Mouse (Mus musculus) naive thymus-derived CD4-positive, alpha-beta T cell, adult 2 months (primary cell): ENCODE results near the gene Lhfpl2.

ENCODE experiments used
- DNase-seq: peaks from one replicate; pipeline ENCODE4 v3.0.0-alpha.2; 2011; ENCODE audit warnings: low read depth

Gene Lhfpl2

DNA sequence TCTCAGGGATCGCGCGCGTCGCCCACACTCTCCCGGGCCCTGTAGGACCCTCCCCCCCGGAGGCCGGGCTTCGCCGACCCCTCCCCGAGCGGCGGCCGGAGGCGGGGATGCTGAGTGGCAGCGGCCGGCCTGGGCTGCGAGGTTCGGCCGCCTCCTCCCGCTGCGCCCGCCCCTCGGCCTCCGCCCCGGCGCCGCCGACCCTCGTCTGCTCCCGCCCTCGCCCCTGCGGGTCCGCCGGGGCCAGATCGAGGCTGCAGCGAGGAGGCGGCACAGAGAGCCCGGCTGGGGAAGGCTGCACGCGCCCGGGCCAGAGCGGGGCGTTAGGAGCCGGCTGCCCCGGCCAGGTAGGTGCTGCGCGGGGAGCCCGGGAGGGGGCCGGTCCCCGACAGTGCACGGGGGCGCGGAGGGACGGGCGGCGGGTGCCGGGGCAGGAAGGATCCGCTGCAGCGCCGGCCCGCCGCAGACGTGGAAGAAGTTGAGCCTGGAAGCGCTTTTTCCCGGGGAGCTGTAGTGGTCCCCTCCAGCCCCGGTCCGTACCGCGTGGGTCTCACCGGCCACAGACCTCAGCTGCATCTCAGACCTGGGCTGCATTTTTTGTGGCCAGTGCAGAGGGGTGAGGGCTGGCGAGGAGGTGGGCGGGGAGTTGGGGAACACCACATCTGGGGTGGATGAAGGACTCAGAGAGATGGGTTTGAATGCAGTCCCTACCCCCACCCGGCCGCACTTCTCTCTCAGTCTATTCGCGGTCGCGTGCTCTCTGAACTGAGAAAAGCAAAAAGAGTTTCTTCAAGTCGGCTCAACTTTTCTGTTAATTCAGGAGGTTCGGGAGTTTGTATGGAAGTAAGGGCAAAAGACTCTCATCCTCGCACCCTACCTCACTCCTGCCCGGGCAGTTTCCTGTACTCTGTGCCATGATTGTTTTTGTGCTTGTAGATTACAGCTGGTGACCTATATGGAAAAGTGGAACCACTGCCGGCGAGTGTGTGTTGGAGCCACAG lies at the start of gene Lhfpl2:
Lhfpl2 (plus strand) TSS at position 234 of the 998 bp plus-strand sequence.
- DNase-seq: peak; percentile 38

DNA sequence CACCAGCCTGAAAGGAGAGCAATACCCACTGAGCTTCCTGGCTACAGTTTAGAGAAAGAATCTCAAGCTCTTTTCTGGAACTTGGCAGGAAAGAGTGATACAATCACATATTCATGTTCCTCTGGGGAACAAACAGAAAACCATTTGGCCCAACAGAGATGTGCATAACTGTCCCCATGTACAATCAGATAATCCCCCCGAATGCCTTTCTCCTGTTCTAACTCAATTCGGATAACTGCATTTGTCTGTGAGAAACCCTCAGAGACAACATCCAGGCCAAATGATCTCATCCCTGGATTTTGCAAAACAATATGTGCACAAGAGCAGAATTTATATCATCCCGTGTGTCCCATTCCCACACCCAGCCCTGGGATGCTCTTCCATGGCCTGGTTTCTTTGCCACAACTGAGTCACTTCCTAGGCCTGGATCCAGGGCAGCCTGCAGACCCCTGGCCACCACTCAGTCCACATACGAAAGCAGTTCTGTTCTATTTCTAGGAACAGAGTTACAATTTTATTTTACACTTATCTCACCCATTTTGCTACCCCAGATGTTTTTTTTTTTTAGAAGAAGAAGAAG lies 45.5 kb upstream of the Lhfpl2 start:
- DNase-seq: no peak

DNA sequence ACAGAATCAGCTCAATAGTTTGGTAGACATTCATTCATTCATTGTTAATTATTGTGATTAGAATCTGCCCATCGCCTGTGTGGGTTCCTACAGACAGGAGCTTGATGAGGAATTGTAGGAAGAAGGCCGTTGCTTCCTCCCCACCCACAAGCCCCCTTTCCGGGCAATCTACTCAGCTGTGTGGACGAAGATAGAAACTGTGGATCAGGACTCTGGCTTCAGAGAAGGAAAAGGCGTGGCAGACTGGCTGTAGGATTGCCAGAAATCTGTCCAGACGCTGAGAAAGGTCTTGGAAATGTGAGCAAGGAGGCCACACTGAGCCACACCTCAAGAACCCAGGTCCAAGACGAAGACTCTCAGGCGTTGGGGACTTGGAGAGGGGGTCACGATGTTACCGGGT lies 43.6 kb upstream of the Lhfpl2 start:
- DNase-seq: no peak

DNA sequence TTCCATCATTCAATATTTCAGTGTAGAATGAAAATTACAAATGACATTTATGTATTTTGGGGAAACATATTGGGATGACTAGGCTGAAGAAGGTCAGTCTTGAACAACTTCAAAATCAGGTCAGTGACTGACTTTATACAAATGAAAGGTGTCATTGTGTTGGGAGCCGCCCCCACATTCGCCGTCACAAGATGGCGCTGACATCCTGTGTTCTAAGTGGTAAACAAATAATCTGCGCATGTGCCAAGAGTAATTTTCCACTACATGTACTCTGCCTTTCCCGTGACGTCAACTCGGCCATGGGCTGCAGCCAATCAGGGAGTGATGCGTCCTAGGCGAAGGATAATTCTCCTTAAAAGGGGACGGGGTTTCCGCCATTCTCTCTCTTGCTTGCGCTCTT lies 33.0 kb upstream of the Lhfpl2 start:
- DNase-seq: peak; percentile 27

DNA sequence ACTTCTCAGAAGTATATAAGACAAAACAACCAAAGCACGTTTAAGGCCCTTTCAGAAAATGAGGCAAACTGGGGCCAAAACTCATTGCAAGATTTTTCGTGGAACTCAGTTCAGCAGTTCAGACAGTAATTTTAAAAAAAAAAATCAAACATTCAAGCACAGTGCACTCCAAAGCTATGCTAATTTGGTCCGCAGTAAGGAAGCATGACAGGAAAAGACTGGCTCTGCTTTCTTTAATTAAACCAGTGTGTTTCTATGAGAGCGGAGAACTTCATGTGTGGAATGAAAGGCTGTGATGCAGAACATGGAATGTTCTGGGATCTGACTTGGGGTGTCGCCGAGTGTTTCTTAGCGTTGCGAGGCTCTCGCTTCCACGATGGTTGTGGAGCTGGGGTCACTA lies 28.4 kb upstream of the Lhfpl2 start:
- no peak for DNase-seq

DNA sequence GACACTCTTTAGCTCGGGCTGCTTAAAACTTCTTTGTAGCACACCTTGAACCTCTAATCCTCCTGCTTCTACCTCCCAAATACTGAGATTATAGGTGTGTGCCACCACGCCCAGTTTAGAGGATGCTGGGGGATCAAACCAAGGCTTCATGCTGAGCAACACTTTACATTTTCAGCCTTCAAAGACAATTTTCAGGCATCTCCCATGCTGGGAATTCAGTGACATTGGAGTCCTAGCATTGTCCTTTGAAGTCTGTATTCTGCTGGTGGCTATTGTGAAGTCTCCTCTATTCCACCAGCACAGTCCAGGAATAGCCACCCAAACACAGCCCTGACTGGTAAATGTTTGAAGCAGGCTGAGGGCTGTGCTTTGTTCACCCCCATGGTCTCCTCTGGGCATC lies 27.0 kb upstream of the Lhfpl2 start:
- DNase-seq: no peak

DNA sequence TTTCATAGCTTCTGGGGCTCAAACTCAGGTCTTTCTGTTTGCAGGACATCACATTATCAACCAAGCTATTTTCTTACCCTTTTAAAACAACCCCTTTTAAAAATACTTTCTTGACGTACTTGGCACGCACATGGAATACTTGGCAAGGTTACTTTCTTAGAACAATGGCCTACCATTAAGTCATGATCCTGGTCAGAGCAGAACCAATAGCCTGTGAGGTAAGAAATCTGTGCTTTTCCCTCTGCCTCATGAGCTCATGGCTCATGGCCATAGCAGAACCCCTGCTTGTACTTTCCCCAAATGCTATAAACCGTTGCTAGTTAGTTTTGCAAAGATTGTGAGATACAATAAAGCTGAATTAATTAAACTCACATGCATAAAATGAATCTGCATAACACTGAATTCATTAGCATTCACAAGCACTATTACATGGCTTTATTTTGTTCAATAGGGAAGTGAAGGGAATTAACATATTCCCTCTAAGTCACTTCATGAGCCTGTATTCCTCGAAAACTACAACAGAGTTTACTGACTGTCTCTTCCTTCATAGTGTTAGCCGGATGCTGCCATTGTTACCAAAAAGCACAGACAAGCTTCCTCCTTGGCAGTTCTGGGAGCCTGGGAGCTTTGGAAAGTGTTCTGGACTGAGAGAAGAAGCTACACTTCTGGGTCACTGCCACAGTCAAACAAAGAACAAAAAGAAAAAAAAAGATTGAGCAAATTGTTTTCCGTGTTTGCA lies 20.1 kb upstream of the Lhfpl2 start:
- DNase-seq: no peak

DNA sequence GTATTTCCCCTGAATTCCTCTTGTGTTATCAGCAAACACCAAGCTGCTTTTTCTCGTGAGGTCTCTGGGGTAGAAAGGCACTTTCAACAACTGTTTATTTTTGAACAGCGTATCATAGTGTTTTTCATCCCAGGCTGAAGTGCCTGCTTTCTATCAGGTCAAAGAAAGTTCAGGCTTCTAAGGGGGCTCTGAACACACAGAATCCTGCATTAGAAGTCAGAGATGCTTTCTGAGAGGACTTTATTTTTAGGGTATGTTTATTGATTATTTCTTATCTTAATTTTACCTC lies 19.6 kb upstream of the Lhfpl2 start:
- DNase-seq: no peak

DNA sequence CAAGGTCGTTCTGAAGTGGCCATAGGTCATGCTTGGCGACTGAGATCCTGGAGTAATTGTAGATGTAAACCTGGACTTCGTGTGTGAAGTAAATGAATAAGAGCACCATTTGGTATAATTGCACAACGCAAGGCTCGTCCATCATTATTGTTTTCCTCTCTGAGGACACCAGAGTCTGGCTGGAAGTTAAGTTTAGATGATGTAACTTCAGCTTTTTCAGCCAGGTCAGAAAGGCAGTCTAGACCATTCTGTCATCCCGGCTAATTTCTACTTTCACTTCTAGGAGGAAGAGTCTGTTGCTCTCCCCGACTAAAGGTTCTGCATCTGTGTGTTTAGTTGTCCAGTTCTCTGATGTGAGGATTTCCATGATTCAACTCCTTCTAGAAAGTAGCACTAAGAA lies 7.6 kb upstream of the Lhfpl2 start:
- no peak for DNase-seq

DNA sequence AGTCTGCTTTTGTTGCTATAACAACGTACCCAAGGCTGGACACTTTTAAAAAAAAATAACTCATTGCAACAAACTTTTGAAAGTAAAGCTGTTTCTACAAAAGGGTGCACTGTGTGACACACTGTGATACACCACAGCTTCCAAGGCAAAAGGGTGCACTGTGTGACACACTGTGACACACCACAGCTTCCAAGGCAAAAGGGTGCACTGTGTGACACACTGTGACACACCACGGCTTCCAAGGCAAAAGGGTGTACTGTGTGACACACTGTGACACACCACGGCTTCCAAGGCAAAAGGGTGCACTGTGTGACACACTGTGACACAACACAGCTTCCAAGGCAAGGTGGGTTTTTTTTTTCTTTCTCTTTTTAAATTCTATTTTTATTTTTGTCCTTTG lies 6.8 kb upstream of the Lhfpl2 start:
- no peak for DNase-seq

DNA sequence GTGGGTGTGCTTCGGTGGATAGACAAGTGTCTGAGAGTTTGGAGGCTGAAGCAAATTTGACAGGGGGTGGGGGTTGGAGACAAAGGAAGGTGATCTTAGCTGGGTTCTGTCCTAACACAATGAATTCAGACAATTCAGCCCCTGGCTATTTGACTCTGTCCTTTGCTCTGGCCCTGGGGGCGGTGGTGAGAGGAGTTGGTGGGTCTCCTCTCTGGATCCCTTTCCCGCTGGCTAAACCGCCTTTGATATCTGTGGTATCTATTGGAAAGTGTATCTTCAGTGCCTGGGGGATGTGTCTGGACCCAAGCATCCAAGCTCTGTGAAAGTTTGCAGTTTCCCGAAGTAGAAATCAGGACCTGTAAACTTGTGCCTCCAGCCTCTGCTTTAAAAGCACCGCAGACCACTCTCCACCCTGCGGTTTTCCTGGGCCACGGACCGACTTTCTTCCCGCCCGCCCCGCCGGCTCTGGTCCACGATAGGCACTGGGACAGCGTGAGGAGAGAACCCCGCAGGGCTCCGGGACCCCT lies 497 bp upstream of the Lhfpl2 start:
- DNase-seq: peak; percentile 22

DNA sequence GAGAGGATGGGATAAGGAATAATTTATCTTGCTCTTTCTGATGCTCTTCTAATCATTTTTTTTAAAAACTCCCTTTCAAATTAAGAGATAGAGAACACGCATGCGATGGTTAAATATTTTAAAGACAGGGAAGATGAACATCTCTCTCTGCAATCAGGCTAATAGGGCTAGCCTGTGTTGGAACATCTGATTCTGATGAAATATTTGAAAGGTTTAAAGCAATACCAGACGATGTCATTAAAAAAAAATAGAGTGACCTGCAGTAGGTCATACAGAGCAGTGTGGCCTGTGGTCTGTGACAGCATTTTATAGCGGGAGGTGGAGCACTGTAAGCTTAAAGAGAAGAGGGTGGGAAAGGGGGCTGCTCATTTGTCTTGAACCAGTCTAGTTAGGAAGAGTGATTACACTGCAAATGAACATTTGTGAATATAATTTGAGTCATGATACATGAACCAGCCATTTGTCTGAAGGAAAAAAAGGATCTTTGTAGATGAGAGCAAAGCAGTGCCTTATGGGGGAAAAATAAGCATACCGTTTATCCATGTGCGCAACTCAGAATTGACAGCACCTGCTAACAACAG lies 1.1 kb downstream of the Lhfpl2 start:
- no peak for DNase-seq

DNA sequence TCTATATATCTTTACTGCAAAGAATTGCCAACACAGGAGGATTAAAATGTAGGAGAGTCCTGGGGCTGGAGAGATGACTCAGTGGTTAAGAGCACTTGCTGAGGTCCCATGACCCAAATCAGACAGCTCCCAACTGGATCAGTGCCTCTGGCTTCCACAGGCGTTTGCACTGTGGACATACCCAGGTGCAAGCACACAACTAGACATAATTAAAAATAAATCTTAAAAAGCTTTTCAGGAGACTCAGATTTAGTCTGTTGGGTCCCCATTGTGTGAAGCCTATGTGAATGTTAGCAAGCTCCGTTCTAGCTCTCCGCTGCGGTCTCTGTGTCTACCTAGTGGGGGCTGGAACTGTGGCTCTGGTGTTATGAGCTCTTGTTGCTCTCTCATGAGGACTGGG lies 1.8 kb downstream of the Lhfpl2 start:
- no peak for DNase-seq

DNA sequence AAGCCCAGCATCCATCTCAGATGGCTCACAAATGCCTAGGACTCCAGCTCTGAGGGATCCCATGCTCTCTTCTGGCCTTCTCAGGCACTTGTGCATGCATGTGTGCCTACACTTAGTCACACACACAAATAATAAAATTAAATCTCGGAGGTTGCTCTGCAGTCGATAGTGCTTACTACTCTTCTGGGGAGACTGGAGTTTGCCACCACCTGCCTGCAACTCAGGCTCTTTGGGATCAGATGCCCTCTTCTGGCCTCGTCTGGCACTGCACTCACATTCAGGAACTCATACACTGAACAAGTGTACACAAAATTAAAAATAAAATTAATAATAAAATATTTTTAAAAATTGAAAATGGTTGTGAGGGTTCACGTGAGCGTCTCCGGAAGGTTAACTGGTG lies 2.2 kb downstream of the Lhfpl2 start:
- DNase-seq: peak; percentile 67

DNA sequence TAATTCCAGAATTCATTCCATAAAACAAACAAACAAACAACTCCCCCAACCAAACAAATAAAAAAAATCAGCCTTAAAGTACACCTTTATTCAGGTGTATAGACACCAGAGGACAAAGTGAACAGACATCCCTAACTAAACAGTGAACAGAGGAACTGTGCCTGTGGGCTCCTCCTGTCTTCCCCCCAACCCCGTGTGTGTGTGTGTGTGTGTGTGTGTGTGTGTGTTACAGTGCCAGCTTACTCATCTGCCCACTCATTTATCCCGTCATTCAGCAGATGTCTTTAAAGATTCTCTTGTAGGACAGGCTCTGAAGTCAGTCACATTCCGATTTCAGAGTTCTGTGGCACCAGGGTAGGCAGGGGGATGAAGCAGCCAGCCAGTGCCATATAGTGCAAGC lies 2.9 kb downstream of the Lhfpl2 start:
- DNase-seq: no peak

DNA sequence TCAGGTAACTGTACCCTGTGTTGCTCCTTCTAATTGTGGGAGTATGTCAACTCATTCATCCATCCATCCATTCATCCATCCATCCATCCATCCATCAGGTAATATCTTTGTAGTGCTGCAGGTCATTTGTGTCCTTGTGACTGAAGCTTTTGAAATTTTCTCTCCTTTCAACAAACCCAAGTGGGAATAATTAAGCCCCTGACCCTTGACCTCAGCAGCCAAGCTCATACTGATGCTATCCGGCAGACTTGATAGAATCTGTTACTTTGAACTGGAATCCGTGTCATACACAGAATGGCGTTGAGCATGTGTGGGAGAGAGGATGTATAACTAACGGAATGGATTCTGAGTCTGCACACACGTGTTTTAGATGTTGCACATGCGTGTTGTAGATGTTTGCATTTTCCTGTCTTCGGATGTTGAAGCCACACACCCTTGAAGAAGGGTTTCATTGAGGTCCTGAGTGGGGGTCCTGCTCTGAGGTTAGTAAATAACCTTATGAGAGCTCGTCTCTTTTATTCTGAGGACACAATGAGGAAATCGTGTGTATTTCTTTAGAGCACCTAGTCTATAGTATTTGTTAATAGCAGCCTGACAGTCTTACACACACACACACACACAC lies 3.8 kb downstream of the Lhfpl2 start:
- DNase-seq: no peak

DNA sequence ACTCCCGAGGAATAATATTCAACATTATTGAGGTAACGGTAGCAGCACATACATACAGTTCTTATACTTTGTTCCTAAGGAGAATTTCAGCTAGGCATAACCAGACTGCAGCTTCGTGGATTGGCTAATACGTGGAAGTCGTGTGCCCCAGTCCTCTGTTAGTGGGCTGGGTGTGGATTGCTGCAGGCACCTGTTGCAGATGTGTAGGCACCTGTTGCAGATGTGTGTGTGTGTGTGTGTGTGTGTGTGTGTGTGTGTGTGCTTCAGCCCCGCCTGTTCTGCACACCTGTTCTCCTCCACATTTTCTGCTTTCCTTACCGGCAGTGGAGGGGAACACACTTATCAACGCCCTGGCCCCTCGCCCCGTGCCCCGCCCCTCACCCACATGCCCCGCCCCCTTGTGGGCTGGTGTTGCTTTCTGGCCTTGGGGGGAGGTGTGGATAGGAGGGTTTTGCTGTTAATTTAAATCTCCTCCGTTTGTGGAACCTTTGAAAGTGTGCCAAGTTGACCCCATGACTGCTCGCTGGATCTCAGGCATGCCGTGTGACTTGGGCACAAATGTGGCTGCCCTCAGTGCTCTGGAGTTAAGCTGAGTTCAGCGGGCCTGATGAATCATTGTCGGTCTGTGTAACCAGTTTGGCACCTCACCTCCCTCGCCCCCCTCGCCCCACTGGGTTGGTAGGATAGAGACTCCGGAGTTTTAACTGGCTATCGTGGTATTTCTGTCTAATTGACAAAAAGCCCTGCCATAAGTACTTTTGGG lies 4.9 kb downstream of the Lhfpl2 start:
- DNase-seq: no peak

DNA sequence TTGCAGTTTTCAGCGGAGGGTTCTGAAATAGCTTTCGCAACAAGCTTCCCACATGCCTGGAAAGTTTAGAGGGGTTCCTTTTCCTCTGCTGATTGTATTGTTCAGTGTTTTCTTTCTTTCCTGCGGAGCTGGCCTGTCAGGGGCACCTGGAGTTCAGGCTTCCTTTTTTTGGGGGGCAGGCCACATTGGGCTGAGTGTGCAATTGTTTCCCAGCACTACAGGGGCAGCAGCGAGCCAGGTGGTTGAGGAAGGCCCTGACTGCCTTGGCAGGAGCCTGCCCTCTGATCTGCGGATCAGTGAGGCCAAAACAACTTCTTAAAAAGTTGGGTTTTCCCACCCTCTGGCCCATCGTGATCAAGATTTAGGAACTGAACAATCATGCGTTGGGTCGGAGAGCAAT lies 5.6 kb downstream of the Lhfpl2 start:
- no peak for DNase-seq

DNA sequence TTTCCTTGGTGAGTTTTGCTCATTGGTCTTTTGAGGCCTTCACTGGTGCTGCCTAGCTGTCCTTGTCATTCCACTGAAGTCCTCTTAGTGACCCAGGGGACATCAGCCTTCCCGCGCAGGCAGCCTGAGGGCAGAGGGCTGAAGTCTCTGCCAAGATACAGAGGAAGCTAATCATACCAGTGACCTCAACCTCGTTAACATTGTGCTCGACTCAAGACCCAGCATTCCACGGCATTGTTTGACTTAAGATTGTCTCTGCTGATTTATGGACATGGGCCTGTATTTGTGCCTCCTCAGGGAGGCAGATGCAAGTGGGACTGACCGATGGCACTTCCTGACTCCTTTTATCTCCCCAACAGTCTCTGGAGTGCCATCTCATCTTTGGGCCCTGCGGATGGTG lies 7.0 kb downstream of the Lhfpl2 start:
- no peak for DNase-seq

DNA sequence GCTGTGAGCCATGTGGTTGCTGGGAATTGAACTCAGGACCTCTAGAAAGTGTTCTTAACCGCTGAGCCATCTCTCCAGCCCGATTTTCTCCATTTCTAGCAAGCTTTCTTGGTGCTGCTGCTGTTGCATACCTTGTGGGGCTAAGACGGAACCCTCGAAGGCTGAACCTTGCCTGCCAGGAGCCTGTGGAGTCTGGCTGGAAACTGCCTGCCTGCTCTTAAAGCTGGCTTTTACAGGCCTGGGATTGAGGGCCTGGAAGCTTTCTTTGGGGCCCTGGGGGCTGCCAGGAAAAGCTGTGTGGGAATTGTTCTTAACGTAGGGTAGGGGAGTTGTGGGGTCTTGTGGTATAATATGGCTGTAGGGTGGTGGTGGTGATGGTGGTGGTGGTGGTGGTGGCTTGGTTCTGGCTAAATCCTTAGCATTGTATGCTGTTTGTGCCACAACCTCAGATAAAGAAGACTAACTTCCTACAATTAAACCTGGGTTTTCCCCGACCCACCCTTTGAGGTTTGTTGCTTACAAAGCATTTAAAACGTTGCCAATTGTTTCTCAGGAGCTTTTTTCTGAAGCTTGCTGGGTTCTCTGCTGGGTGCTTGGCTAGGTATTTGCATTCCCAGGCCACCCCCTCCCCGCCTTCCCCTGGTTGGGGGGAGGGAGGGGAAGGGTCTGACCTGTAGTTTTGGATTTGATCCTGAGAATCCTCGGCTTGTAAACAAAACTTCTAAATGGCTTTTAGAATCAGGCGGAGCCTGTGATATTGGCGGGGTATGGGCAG lies 7.9 kb downstream of the Lhfpl2 start:
- no peak for DNase-seq
